Mouse (Mus musculus) adrenal gland, adult 8-10 months (tissue): ENCODE measurements at regions not wholly inside any gene's neighbourhood (a gene's known extent, or its start where the extent isn't known, plus 50 kb on each side); places are given as distances from the start of the nearest gene placed in this dataset.
A peak's percentile ranks its signal among the peaks of the same experiment; 100 is the strongest.

Experiments used
- DNase-seq: peaks from one replicate; pipeline ENCODE4 v3.0.0; 2022

DNA sequence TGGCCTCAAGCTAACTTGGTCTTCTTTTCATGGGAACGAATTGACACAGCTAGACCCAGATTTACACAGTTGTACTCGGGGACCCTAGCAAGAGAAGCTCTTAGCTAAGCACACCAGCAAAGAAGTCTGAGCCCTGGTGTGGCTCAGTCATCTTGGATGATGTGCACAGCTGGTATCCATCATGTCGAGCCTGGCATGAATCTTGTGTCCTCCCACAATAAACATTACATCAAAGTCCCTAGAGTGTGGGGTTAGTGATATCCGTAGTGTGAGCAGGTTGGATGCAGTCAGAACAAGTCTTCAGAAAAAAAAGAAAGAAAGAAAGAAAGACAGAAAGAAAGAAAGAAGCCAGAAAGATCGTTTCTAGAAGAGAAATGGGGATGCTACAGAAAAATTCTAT is 52.1 kb upstream of the Hmcn1 start:
- DNase-seq, result no peak

GRCm38 (mm10) chr1:151046626-151047025 is 53.4 kb upstream of the Hmcn1 start:
- no peak for DNase-seq

GRCm38 (mm10) chr1:151049726-151050506 is 56.7 kb upstream of the Hmcn1 start:
- DNase-seq, result no peak

DNA sequence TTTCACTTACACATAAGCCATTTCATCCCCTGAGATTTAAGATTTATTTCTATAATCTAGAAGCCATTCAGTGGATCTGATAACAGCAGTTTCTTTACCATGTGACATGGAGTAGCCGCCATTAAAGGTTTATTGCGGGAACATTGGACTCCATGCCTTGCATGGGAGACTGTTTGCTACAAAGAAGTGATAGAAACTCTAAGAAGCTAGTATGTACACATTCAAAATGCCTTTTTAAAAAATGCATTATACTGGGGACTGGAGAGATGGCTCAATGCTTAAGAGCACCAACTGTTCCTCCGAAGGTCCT is 57.2 kb upstream of the Hmcn1 start:
- DNase-seq, result no peak

DNA sequence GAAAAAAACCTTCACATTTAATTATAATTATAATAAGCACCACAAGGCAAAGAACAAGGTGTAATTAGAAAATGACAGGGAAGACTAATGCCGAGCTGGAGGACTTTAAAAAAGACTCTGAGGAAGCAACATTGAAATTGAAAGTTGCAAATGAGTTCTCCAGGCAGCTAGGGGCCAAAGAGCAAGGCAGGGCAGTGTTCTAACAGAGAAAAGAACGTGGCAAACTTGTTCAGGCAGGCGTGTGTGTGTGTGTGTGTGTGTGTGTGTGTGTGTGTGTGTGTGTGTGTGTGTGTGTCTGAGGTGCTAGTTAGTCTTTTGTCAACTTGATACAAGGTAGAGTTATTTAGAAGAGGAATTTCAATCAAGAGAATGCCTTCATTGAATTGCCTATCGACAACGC is 60.0 kb upstream of the Hmcn1 start:
- DNase-seq, result no peak

DNA sequence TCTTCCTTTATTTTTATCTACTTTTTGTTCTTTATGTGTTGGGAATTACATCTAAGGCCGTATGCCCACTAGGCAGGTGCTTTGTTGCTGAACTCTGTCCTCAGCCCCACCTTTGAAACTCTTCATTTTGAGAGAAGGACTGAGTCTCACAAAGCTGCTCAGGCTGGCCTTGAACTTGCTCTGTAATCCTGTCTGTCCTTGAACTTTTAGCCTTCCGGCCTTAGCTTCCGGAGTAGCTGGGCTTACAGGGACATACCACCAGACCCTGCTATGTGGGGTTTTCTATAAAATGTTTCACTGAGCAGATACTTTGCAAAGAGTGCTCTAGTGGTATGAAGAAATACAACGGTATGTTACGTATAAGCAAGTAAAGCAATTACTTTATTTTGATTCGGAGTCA is 62.2 kb upstream of the Hmcn1 start:
- DNase-seq, result no peak

- no peak for DNase-seq
Measured at GRCm38 (mm10) chr1:151059546-151060136, 66.4 kb upstream of the Hmcn1 start.

DNA sequence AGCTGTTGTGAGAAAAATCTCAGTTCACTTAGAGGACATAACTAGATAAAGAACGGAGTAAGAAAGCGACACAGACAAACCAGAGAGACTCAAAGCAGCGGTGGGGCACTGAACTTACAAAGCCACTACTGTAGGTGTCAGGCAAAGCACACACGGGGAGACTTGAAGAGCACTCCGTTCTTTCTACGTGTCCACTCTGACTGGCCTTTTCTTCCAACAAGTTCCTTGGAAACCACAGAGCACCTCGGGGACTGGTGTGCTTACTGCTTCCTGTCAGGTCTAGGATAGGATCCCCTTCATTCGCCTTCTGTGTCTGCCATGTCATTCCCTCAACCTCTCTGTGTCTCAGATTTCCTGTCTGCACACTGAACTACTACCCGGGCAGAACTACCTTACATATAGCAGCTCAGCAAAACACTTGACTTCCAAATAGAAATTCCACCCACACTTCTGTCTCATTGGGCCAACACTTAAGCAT is 71.9 kb upstream of the Hmcn1 start:
- DNase-seq, result no peak

DNA sequence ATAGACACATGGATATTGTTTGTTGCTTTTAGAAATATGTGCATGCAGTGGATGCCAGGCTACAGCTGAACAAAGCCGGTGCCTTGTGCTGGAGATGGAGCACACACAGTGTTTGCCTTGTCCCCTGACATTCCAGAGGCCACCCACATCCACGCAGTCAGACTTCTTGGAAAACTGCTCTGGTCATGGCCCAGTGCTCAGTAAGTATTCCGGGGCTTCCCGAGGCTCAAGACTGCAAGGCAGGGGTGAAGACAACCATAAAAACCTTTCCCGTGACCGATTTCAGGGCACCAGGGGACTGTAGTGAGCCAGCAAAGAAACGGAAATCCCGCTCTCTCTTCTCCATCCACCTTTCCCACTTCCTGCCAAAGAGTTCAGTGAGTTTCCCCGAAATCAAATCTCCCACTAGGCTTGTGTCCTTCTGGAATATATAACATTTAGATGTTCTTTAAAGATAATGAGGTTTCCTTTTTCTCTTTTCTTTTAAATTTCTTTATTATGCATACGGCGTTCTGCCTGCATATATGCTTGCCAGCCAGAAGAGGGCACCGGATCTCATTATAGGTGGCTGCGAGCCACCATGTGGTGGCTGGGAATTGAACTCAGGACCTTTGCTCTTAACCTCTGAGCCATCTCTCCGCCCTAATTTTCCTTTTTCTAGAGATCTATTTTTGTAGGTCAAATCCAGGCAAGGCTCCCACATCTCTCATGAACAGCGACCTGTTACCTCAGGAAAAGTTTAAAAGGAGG is 73.3 kb upstream of the Hmcn1 start:
- no peak for DNase-seq

GRCm38 (mm10) chr1:151074508-151075314 is 81.5 kb upstream of the Hmcn1 start:
- no peak for DNase-seq

GRCm38 (mm10) chr1:151075541-151075940 is 82.3 kb upstream of the Hmcn1 start:
- DNase-seq, result no peak

- peak; percentile 61 for DNase-seq
Measured at GRCm38 (mm10) chr1:151078909-151079522, 85.8 kb upstream of the Hmcn1 start.

DNA sequence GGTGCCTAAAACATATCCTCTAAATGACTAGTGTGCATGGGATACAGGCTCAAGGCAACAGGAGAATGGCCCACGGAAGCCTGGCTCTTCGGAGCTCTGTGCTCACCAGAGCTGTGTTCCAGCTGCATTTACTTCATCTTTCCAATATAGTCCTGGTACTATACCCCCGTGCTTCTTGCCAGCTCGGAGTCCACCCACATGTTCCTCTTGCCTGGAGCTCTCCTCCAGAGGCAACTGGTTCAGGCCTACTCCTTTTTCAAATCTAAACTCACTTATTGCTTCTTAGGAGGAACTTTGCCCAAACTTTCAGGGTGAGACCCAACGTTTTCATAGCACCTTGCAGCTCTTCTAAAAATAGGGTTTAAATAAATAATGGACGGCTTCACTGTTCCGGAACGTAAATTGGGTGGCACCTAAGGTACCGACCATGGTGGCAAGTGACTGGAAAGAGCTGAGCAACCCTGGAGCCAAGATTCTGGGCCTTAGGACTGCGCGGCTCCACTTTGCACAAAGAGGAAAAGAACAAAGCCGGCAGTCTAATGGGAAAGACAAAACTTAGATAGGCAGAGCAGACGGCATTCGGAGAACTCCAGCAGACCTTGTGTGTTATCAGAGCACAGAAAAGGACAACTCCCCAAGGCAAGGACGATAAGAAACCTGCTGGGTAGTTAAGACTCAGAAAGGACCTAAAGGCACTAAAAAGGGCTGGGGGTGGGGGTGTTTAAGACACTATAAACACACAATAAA is 86.6 kb upstream of the Hmcn1 start:
- no peak for DNase-seq

- no peak for DNase-seq
Measured at GRCm38 (mm10) chr1:151080510-151080980, 87.3 kb upstream of the Hmcn1 start.

- no peak for DNase-seq
Measured at GRCm38 (mm10) chr1:151082510-151083033, 89.3 kb upstream of the Hmcn1 start.

GRCm38 (mm10) chr1:151083806-151084205 is 90.6 kb upstream of the Hmcn1 start:
- no peak for DNase-seq

DNA sequence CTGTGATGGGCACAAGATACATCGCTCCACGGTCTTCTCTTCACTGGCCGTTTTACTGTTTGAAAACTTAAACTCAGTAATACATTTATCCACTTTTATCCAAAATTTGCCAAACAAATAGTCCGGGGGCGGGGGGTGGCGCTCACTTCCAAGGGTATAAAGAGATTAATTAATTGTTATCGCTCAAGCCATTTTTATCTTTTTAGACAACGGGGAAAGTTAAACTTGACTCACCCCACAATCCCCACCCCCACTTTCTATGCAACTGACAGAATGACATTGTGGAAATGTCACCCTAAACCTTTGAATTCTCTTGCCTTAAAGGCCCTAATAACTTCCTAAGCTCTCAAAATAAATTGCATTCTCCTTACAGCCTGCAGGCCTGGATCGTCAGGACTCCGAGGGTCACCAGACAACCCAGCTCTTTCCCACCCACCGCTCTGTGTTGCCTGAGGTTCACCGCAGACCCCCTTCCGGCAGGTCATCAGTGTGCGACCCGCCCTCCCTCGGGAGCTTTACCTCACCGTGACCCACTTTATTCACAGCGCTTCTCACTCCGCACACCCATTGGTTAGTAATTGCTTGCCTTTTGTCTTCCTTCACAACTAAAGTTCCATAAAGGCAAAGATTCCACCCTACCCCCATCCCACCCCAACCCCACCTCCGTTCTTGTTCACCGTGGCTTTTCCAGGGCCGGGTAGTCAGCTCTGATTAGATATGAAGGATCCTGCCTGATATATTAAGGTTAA is 93.0 kb upstream of the Hmcn1 start:
- no peak for DNase-seq

DNA sequence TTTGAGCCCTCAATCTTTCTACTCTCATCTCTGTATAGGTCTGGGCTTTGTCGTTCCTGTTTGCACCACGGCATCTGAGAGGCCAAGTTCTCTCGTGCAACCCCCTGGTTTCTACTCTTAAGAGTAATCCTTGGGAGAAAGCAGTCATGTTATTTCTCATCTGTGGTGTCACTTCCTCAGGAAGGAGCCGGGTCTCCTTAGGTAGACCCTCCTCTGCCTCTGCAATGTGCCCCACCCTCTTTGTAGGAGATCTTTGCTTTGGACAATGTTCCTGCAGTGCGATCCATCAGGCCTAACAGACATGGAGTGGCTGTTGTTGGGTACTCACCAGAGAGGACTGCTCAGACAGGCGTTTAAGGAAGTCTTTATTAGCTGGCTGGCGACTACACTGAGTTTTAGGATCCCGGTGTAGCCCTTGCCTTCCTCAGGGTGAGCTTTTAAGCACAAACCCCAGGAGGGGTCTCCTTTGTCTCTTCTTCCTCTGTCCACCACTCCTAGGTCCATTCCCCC is 94.0 kb upstream of the Hmcn1 start:
- no peak for DNase-seq

DNA sequence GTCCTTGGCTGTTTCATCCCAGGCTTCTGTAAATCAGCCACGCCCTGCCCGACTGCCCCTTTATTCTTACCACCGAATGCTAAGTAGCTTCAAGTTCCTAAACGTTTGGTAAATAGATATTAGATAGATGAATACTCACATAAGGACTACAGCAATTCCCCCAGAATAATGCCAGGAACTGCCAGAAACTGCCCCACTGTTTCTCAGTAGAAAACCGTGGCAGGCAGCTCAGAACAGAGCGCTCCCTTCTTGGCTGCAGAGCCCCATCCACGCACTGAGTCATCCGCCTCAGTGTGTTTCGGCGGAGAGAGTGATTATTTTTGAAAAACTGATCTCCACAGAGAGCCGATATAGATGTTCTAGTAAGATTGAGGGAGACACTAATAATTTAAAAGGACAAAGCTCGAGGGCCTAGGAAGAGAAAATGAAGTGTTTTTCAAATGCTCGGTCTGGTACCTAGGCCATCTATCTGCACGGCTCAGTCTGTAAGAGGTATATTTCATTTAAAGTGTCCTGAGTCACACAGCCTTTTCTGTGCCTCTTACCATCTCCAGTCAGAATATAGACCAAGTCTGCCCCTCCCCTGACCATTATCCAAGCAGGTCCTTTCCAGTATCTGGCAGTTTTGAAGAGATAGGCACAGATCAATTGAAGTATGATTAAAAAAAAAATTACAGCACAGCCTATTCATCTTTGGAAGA is 94.4 kb upstream of the Gm47985 start:
- no peak for DNase-seq
